Mouse (Mus musculus): Measurements from ENCODE around the gene Prrc2b.

The Prrc2b gene

GRCm38 (mm10) chr2:32282727-32283126, 131.8 kb downstream of the Prrc2b start:
- peak; percentile 19 for DNase-seq (ENCODE audit: low spot score)

- DNase-seq (ENCODE audit: low spot score): no peak
These were observed 133.1 kb downstream of the Prrc2b start for GRCm38 (mm10) chr2:32283986-32284385.

Measured in ovary, postnatal 10 days (tissue).